8 mouse cellular contexts compared by ENCODE assay signal in the genomic region with DNA sequence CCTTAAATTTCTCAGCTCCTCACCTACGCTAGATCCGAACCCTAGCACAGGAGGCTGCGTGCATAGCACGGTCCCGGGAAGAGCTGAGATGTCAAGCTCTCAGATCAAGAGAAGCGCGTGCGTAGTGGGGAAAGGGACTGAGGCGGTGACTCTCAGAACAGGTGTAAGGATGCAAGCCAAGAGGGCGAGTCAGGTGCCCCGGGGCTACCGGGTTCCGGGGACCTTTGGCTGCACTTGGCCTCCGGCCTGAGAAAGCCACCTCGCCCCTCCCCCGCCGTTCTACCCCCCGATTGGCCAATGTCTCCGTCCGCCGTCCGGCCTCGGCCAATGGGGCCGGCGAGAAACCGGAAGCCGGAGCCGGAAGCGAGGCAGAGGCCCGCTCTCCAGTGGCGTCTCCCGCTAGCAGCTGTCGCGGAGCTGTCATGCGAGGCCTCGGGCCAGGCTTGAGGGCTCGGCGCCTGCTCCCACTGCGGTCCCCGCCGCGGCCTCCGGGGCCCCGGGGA. TPM values are rescaled to one million over a fixed set of nuclear protein-coding genes. Genes with fewer than 3 reads are reported as not detected.
A peak's percentile ranks its signal among the peaks of the same experiment; 100 is the strongest.
DNase-seq lines count a peak whose midpoint lies in the region; ATAC-seq and TF ChIP-seq lines count a peak whose summit lies in the region.

Mlycd (plus strand) TSS at position 355 of the 503 bp plus-strand sequence.

- POLR2A ChIA-PET in Patski (lab: Charles Lee), result interaction anchor here (0.6 to 1.5 kb wide), 3 partner anchors 9 to 36 kb away, joined by 3 to 5 read pairs (median 4); no protein-coding TSS in a partner anchor

- peak within 1 kb of the TSS; percentile 94 for H3K27ac ChIP-seq in hindbrain, embryonic 13.5 days

- peak; percentile 56 for DNase-seq in Patski (ENCODE audit: low read depth, low spot score)
- peak; percentile 96 to 98 for DNase-seq in cerebellum, postnatal 14 days
- DNase-seq in frontal cortex, postnatal 14 days (ENCODE audit: low spot score in 2 of 2), result peak; percentile 83 to 87
- DNase-seq in layer of hippocampus, postnatal 36 days, result peak; percentile 91 to 92
- peak; percentile 95 for DNase-seq in lung, postnatal 36 days
- DNase-seq in retina, postnatal 1 day, result peak; percentile 96
- DNase-seq in urinary bladder, adult 18-20 months (ENCODE audit: low spot score in 2 of 2), result peak; percentile 92

- CTCF ChIA-PET in Patski (lab: Charles Lee), result interaction anchor here (1.0 kb wide), 1 partner anchor 18 kb away, joined by 3 read pairs; no protein-coding TSS in a partner anchor

- H3K4me1 ChIP-seq in hindbrain, embryonic 13.5 days (replicated peaks), result peaks cover 19% of the 10 kb centered on the region

- peak within 1 kb of the TSS; percentile 97 for H3K9ac ChIP-seq in hindbrain, embryonic 13.5 days

- H3K4me3 ChIP-seq in hindbrain, embryonic 13.5 days, result peak within 1 kb of the TSS; percentile 88

- H3K36me3 ChIP-seq in hindbrain, embryonic 13.5 days, result peaks cover 9% of the 10 kb centered on the region; the same call in 1 of the 2 replicates

- peak; percentile 96 for ATAC-seq in Patski
- ATAC-seq in hindbrain, embryonic 13.5 days (ENCODE audit: low FRiP score), result peak; percentile 94

- WGBS in hindbrain, embryonic 13.5 days, result 2% methylated on average over 37 of the region's 44 CpGs

- no peaks in the 10 kb centered on the region for H3K9me3 ChIP-seq in hindbrain, embryonic 13.5 days

- in situ Hi-C loops in Patski (cut with MboI; ENCODE audit: low pct_unique_long_range_greater_than_20kb), result no loop called here

- H3K4me2 ChIP-seq in hindbrain, embryonic 13.5 days, result peak within 1 kb of the TSS; percentile 100

- no peak for TF ChIP-seq CTCF in Patski (IDR thresholded peaks at IDR 0.05)

- H3K27me3 ChIP-seq in Patski, result no peaks in the 10 kb centered on the region
- H3K27me3 ChIP-seq in hindbrain, embryonic 13.5 days, result 0 out of 2 replicates have a peak, but pooled peaks cover 4% of the 10 kb centered on the region

RNA-seq across cellular contexts. Expression of gene Mlycd, which starts in this region (rescaled TPM):
- 25.7 TPM for polyA plus RNA-seq in Patski (2021)
- polyA plus RNA-seq in hindbrain, embryonic 13.5 days (2015; fragmentation: Nextera tagmentation; extraction: Ambion mirVana), result 14.1 and 14.8 TPM in 2 replicates
- 10 to 100 TPM; 26.5 to 28.6 TPM for total RNA-seq in layer of hippocampus, postnatal 36 days (2021)

Comparison
In these comparisons a context has a peak if more than half of its experiments do, and no peak if none do; other contexts are left out.
1. Peak in every context shown above with its lines: DNase-seq, ATAC-seq, H3K4me3 ChIP-seq and H3K27ac ChIP-seq.